Mouse (Mus musculus): Measurements from ENCODE around the gene Cnpy2. TPM values are rescaled to one million over a fixed set of nuclear protein-coding genes. Genes with fewer than 3 reads are reported as not detected.

Gene Cnpy2
- polyA plus RNA-seq, 1 experiment from 2014 or later: 245 TPM

GRCm38 (mm10) chr10:128297622-128298021 is 24.6 kb upstream of the Cnpy2 start:
- 90% methylated on average over 11 of the region's 11 CpGs for WGBS
- Histone ChIP-seq H3K9me3 (replicated peaks) (no peaks in the 10 kb centered on the region), H3K27me3 (ENCODE audit: low read depth, poor library complexity, severe bottlenecking) (no peaks in the 10 kb centered on the region), H3K36me3 (peaks cover 4% of the 10 kb centered on the region), H3K27ac (replicated peaks) (0 out of 2 replicates have a peak overlapping the region, but pooled peaks have one; percentile 13), H3K4me3 (no peak overlapping the region), H3K4me1 (peaks cover 7% of the 10 kb centered on the region)
- no peak for DNase-seq (ENCODE audit: low spot score)

GRCm38 (mm10) chr10:128298243-128298642 is 24.0 kb upstream of the Cnpy2 start:
- H3K27me3 ChIP-seq (ENCODE audit: low read depth, poor library complexity, severe bottlenecking): no peaks in the 10 kb centered on the region
- DNase-seq (ENCODE audit: low spot score): no peak
- peaks cover 7% of the 10 kb centered on the region for H3K4me1 ChIP-seq
- H3K27ac ChIP-seq (replicated peaks): no peak overlapping the region
- H3K4me3 ChIP-seq: no peak overlapping the region
- 82% methylated on average over 6 of the region's 6 CpGs for WGBS
- H3K36me3 ChIP-seq: no peaks in the 10 kb centered on the region; the same call in 1 of the 2 replicates
- no peaks in the 10 kb centered on the region for H3K9me3 ChIP-seq (replicated peaks)

- DNase-seq (ENCODE audit: low spot score): no peak
- Histone ChIP-seq H3K27me3 (ENCODE audit: low read depth, poor library complexity, severe bottlenecking) (no peaks in the 10 kb centered on the region), H3K36me3 (no peaks in the 10 kb centered on the region), H3K27ac (replicated peaks) (0 out of 2 replicates have a peak within 1 kb of the TSS, but pooled peaks have one; percentile 13), H3K4me3 (no peak within 1 kb of the TSS), H3K9me3 (replicated peaks) (no peaks in the 10 kb centered on the region), H3K4me1 (peaks cover 10% of the 10 kb centered on the region)
- 84% methylated on average over 11 of the region's 11 CpGs for WGBS
These were observed 23.5 kb upstream of the Cnpy2 start, which contains the start of gene Il23a for GRCm38 (mm10) chr10:128298702-128299171. Il23a (minus strand) TSS chr10:128298752.

DNA sequence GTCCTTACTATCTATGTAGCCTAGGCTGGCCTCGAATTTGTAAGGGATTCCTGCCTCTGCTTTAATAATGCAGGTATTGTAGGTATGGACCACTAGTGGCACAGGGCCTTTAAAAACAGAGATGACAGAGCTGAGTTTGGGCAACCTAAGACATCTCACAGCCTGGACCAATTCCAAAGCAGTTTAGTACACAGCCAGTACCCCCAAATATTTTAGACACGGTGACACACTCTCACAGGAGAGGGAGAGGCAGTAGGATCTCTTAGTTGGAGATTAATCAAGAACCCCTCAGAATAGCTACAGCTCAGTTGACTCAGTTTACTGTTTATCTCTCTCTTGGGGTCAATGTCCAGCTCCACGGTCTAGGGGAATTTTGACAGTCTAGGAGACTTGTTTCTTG is 19.9 kb upstream of the Cnpy2 start:
- WGBS: 40% methylated on average over 3 of the region's 3 CpGs
- peaks cover 20% of the 10 kb centered on the region for H3K4me1 ChIP-seq
- peak overlapping the region; percentile 75 for H3K4me3 ChIP-seq
- no peak for DNase-seq (ENCODE audit: low spot score)
- no peaks in the 10 kb centered on the region for H3K27me3 ChIP-seq (ENCODE audit: low read depth, poor library complexity, severe bottlenecking)
- no peaks in the 10 kb centered on the region for H3K9me3 ChIP-seq (replicated peaks)
- peaks cover 16% of the 10 kb centered on the region for H3K36me3 ChIP-seq
- H3K27ac ChIP-seq (replicated peaks): peak overlapping the region; percentile 97

GRCm38 (mm10) chr10:128302785-128303125 is 19.5 kb upstream of the Cnpy2 start:
- no peaks in the 10 kb centered on the region for H3K9me3 ChIP-seq (replicated peaks)
- H3K4me3 ChIP-seq: peak overlapping the region; percentile 75
- H3K27me3 ChIP-seq (ENCODE audit: low read depth, poor library complexity, severe bottlenecking): no peaks in the 10 kb centered on the region
- WGBS: 1% methylated on average over 9 of the region's 9 CpGs
- no peak for DNase-seq (ENCODE audit: low spot score)
- peak overlapping the region; percentile 97 for H3K27ac ChIP-seq (replicated peaks)
- peaks cover 20% of the 10 kb centered on the region for H3K4me1 ChIP-seq
- H3K36me3 ChIP-seq: peaks cover 17% of the 10 kb centered on the region

DNA sequence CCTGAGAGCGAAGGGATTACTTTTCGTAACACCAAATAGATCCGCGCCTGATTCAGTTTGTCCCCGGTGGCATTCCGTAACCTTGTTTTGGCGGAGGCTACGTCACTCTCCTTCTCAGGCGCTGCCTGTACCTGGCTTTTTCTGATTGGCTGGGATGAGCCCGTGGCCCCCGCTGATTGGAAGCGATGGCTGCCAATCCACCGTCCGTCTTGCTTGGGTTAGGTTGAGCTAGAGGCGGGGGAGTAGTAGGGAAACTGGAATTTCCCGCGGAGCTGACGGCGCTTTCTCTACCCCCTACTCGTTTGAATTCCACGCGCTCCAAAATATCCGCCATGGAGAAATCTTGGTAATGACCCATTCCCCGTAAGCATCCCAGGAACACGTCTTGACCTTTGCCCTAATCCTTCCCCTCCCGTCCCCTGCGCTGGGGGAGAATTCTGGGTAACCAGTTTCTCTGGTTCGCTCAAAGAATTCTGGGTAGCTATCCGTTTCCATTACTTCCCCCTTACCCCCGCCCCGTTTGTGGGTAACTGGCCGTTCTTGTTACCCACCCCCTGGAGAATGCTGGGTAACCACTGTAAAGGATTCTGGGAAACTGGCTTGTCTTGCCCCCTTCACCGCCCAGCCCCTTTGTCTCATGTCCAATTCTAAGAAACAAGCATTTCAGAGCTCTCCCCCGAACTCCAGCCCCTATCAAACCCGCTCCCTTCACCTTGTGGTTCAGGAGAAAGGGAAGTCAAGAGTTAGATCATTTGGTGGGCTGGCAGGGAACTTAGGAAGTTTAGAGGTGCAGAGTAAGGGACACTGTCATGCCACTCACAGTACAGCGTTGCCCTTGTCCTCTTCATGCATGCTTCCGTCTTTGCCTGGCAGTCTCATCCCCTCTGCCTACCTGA is 18.9 kb upstream of the Cnpy2 start, which contains the start of gene Pan2:
Gene Pan2 (plus strand): TSS at position 210 of the 896 bp plus-strand sequence.
- Histone ChIP-seq H3K36me3 (peaks cover 23% of the 10 kb centered on the region), H3K27me3 (ENCODE audit: low read depth, poor library complexity, severe bottlenecking) (no peaks in the 10 kb centered on the region), H3K4me3 (peak within 1 kb of the TSS; percentile 75), H3K27ac (replicated peaks) (peak within 1 kb of the TSS; percentile 97), H3K9me3 (replicated peaks) (no peaks in the 10 kb centered on the region), H3K4me1 (peaks cover 20% of the 10 kb centered on the region)
- WGBS: 2% methylated on average over 37 of the region's 37 CpGs
- peak; percentile 99 for DNase-seq (ENCODE audit: low spot score)

DNA sequence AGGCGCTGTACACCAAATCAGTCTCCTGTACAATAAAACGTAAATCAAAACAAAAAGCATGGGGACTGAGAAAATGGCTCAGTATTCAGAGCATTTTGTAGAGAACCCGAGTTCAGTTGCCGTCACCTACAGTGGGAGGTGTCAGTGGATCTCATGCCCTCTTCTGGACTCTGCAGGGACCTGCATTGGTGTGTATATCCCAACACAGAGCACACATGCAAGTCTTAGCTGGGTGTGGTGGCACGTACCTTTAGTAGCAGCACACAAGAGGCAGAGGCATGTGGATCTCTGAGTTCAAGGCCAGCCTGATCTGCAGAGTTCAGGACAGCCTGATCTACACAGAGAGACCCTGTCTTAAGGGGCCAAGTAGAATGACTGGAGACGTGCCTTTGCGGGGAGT is 12.6 kb upstream of the Cnpy2 start:
- no peak overlapping the region for H3K27ac ChIP-seq (replicated peaks)
- H3K4me1 ChIP-seq: peaks cover under 1% of the 10 kb centered on the region
- WGBS: 94% methylated on average over 7 of the region's 7 CpGs
- no peak overlapping the region for H3K4me3 ChIP-seq
- no peaks in the 10 kb centered on the region for H3K9me3 ChIP-seq (replicated peaks)
- DNase-seq (ENCODE audit: low spot score): no peak
- H3K27me3 ChIP-seq (ENCODE audit: low read depth, poor library complexity, severe bottlenecking): no peaks in the 10 kb centered on the region
- H3K36me3 ChIP-seq: peaks cover 85% of the 10 kb centered on the region

DNA sequence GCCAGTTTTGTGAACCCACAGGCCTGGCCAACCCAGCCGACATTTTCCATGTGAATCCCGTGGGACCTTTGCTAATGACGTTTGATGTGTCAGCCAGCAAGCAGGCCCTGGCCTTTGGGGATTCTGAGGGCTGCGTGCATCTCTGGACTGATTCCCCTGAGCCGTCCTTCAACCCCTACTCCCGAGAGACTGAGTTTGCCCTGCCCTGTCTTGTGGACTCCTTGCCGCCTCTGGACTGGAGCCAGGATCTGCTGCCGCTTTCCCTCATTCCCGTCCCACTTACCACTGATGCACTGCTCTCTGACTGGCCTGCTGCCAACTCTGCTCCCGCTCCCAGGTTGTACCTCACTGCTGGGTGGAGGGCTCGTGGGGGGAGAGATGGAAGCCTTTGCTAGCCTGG is 12.1 kb upstream of the Cnpy2 start:
- DNase-seq (ENCODE audit: low spot score): no peak
- Histone ChIP-seq H3K36me3 (peaks cover 90% of the 10 kb centered on the region), H3K27me3 (ENCODE audit: low read depth, poor library complexity, severe bottlenecking) (no peaks in the 10 kb centered on the region), H3K4me1 (no peaks in the 10 kb centered on the region), H3K4me3 (no peak overlapping the region), H3K9me3 (replicated peaks) (no peaks in the 10 kb centered on the region), H3K27ac (replicated peaks) (no peak overlapping the region)
- 89% methylated on average over 11 of the region's 11 CpGs for WGBS

DNA sequence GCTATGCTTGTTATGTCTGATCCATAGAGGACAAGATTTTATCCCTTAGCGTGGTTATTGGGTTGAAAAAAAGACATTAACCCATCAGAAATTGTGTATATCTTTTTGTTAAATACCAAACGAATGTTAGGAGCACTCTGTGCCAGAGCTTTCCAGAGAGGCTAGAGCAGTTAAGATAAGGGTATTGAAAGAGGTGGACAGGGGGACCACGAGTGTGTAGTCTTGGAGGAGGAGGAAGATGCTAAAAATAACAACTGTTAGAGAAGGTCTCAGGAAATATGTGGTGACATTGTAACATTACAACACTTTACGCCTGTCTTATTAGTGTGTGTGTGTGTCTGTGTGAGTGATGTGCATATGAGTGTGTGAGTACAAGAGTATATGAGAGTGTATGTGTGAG is 11.4 kb upstream of the Cnpy2 start:
- H3K27ac ChIP-seq (replicated peaks): no peak overlapping the region
- H3K9me3 ChIP-seq (replicated peaks): no peaks in the 10 kb centered on the region
- H3K4me3 ChIP-seq: no peak overlapping the region
- 91% methylated on average over 4 of the region's 4 CpGs for WGBS
- no peaks in the 10 kb centered on the region for H3K4me1 ChIP-seq
- no peaks in the 10 kb centered on the region for H3K27me3 ChIP-seq (ENCODE audit: low read depth, poor library complexity, severe bottlenecking)
- no peak for DNase-seq (ENCODE audit: low spot score)
- peaks cover 92% of the 10 kb centered on the region for H3K36me3 ChIP-seq

GRCm38 (mm10) chr10:128315578-128315977 is 6.7 kb upstream of the Cnpy2 start:
- H3K27ac ChIP-seq (replicated peaks): no peak overlapping the region
- peaks cover 98% of the 10 kb centered on the region for H3K36me3 ChIP-seq
- no peak for DNase-seq (ENCODE audit: low spot score)
- H3K4me1 ChIP-seq: no peaks in the 10 kb centered on the region
- H3K9me3 ChIP-seq (replicated peaks): no peaks in the 10 kb centered on the region
- WGBS: 95% methylated on average over 8 of the region's 8 CpGs
- no peak overlapping the region for H3K4me3 ChIP-seq
- no peaks in the 10 kb centered on the region for H3K27me3 ChIP-seq (ENCODE audit: low read depth, poor library complexity, severe bottlenecking)

DNA sequence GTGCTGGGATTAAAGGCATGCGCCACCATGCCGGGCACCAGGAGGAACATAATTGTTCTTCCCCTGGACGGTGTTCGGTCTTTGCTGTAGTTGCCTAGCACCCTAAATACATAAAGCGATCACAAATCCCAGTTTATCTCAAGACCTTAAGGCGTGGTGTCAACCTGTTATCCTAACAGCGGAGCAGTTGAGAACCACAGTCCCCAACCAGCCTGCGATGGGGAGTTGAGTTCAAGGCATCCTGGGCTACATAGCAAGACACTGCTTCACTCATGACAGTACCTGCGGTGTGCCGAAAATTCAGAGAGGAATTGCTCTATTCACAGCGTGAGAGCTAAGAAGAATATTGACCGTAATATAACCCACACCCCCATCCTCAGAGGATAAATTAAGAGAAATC is 618 bp upstream of the Cnpy2 start:
- Histone ChIP-seq H3K4me1 (peaks cover 21% of the 10 kb centered on the region), H3K36me3 (peaks cover 75% of the 10 kb centered on the region), H3K4me3 (peak overlapping the region; percentile 90), H3K27me3 (ENCODE audit: low read depth, poor library complexity, severe bottlenecking) (no peaks in the 10 kb centered on the region), H3K27ac (replicated peaks) (peak overlapping the region; percentile 98), H3K9me3 (replicated peaks) (no peaks in the 10 kb centered on the region)
- 62% methylated on average over 12 of the region's 12 CpGs for WGBS
- DNase-seq (ENCODE audit: low spot score): peak; percentile 18

DNA sequence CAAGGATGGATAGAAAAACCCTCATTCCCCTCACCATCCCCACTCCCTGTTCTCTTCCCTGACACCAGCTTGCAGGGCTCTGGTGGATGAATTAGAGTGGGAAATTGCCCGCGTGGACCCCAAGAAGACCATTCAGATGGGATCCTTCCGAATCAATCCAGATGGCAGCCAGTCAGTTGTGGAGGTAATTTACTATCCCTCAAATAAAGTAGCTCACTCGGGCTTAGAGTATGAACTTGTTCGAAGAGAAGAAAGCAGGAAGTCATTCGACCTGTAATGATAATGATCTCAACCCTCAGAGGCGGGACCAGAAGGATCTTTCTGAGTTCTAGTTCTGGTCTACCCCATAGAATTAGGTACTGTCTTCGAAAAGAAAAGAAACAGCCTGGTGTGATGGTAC is 1.3 kb downstream of the Cnpy2 start:
- WGBS: 87% methylated on average over 8 of the region's 8 CpGs
- DNase-seq (ENCODE audit: low spot score): no peak
- Histone ChIP-seq H3K27ac (replicated peaks) (peak overlapping the region; percentile 98), H3K4me1 (peaks cover 21% of the 10 kb centered on the region), H3K9me3 (replicated peaks) (no peaks in the 10 kb centered on the region), H3K27me3 (ENCODE audit: low read depth, poor library complexity, severe bottlenecking) (no peaks in the 10 kb centered on the region), H3K4me3 (peak overlapping the region; percentile 90), H3K36me3 (peaks cover 75% of the 10 kb centered on the region)

GRCm38 (mm10) chr10:128326825-128327224 is 4.6 kb downstream of the Cnpy2 start:
- no peaks in the 10 kb centered on the region for H3K9me3 ChIP-seq (replicated peaks)
- 93% methylated on average over 8 of the region's 8 CpGs for WGBS
- H3K27ac ChIP-seq (replicated peaks): no peak overlapping the region
- H3K36me3 ChIP-seq: peaks cover 59% of the 10 kb centered on the region
- 0 out of 2 replicates have a peak overlapping the region, but pooled peaks have one; percentile 3 for H3K4me3 ChIP-seq
- peaks cover 17% of the 10 kb centered on the region for H3K4me1 ChIP-seq
- DNase-seq (ENCODE audit: low spot score): no peak
- H3K27me3 ChIP-seq (ENCODE audit: low read depth, poor library complexity, severe bottlenecking): no peaks in the 10 kb centered on the region

Measured in midbrain, embryonic 10.5 days (tissue).